Mouse (Mus musculus) ES-E14 (cell line): Measurements from ENCODE around the gene Lrba.

ENCODE experiments used
- CHD2 ChIP-seq: IDR thresholded peaks from 2 replicates; pipeline ENCODE4 v1.6.1; 2014; ENCODE audit warnings: mild to moderate bottlenecking, low read depth, low read length, inconsistent platforms
- HCFC1 ChIP-seq: IDR thresholded peaks from 2 replicates; pipeline ENCODE4 v1.6.1; 2012; ENCODE audit warnings: low read length, inconsistent platforms, borderline replicate concordance; ENCODE audit not compliant: insufficient read depth
- MAFK ChIP-seq: IDR thresholded peaks from 2 replicates; pipeline ENCODE4 v1.6.1; 2014; ENCODE audit warnings: mild to moderate bottlenecking, low read depth, low read length, inconsistent platforms; ENCODE audit not compliant: insufficient read depth
- ZC3H11A ChIP-seq: IDR thresholded peaks from 2 replicates; pipeline ENCODE4 v1.6.1; 2012; ENCODE audit warnings: low read depth, mild to moderate bottlenecking, inconsistent platforms, low read length, borderline replicate concordance

GRCm38 (mm10) chr3:86317636-86318035 lies 93.2 kb downstream of the Lrba start:
- no peak for TF ChIP-seq CHD2
- TF ChIP-seq MAFK, result no peak
- no peak for TF ChIP-seq ZC3H11A
- TF ChIP-seq HCFC1, result no peak
